Mouse (Mus musculus) limb, embryonic 14.5 days (tissue): ENCODE measurements around the gene Oxtr. TPM values are rescaled to one million over a fixed set of nuclear protein-coding genes. Genes with fewer than 3 reads are reported as not detected.

ENCODE experiments used
- ATAC-seq: fragments of 200-750 bp; cut with Nextera tagmentation; 2 replicates; pipeline ENCODE4 v1.8.0; 2017; ENCODE audit warnings: low read depth, moderate number of reproducible peaks, moderate TSS enrichment; ENCODE audit not compliant: low FRiP score
- DNase-seq: peaks from one replicate; pipeline ENCODE4 v3.0.0-alpha.2; 2015; ENCODE audit warnings: low spot score
- H3K27ac ChIP-seq: fragments of 300-500 bp; sonication (generic); replicated peaks from 2 replicates; pipeline ENCODE4 v1.5.1; 2014; ENCODE audit warnings: low read depth, mild to moderate bottlenecking, low read length, moderate library complexity, mixed read lengths
- H3K27me3 ChIP-seq: fragments of 300-500 bp; sonication (generic); 2 replicates; pipeline ENCODE4 v1.6.1; 2014; ENCODE audit warnings: low read length, mixed read lengths; ENCODE audit not compliant: control insufficient read depth, insufficient read depth
- H3K36me3 ChIP-seq: fragments of 300-500 bp; sonication (generic); 2 replicates; pipeline ENCODE4 v1.6.1; 2014; ENCODE audit warnings: mild to moderate bottlenecking, low read length, moderate library complexity, mixed read lengths; ENCODE audit not compliant: control insufficient read depth, insufficient read depth
- H3K4me1 ChIP-seq: fragments of 300-500 bp; sonication (generic); 2 replicates; pipeline ENCODE4 v1.6.1; 2014; ENCODE audit warnings: antibody characterized with exemption, low read length, mixed read lengths; ENCODE audit not compliant: control insufficient read depth, insufficient read depth
- H3K4me2 ChIP-seq: fragments of 300-500 bp; sonication (generic); replicated peaks from 2 replicates; pipeline ENCODE4 v1.6.1; 2014; ENCODE audit warnings: low read depth, mild to moderate bottlenecking, low read length, moderate library complexity; ENCODE audit not compliant: severe bottlenecking
- H3K4me3 ChIP-seq: fragments of 300-500 bp; sonication (generic); replicated peaks from 2 replicates; pipeline ENCODE4 v1.5.1; 2014; ENCODE audit warnings: low read length
- H3K9ac ChIP-seq: fragments of 300-500 bp; sonication (generic); 2 replicates; pipeline ENCODE4 v1.6.1; 2014; ENCODE audit warnings: mild to moderate bottlenecking, low read depth, low read length, moderate library complexity; ENCODE audit not compliant: severe bottlenecking
- H3K9me3 ChIP-seq: fragments of 300-500 bp; sonication (generic); 2 replicates; pipeline ENCODE4 v1.6.1; 2016; ENCODE audit warnings: low read length; ENCODE audit not compliant: control insufficient read depth
- POLR2A ChIP-seq: fragments of 200-500 bp; IDR thresholded peaks from 2 replicates; pipeline ENCODE4 v1.8.0; 2012; ENCODE audit warnings: inconsistent platforms, mild to moderate bottlenecking, moderate library complexity, borderline replicate concordance; ENCODE audit not compliant: insufficient read depth, insufficient read length; ENCODE audit errors: extremely low read depth
- WGBS: fragments of 180-500 bp; shearing (Covaris S2); extraction: QIAGEN DNeasy Blood & Tissue Kit; methylation state at CpG from one replicate; pipeline ENCODE4 v1.1.7; 2014; 5-methylcytosine and 5-hydroxymethylcytosine counted together
- polyA plus RNA-seq, 2 experiments: library from polyadenylated mRNA; depleted of rRNA in 1 of 2; stranded (reverse) in 1 of 2; unstranded in 1 of 2; fragments of >200 nt; fragmentation: Nextera tagmentation in 1 of 2; extraction: Ambion mirVana in 1 of 2; gene quantifications; 2 replicates each; pipeline versions ENCODE4 v1.2.1 to v1.2.3; 2012 to 2014

Oxtr gene
- polyA plus RNA-seq (2012; rRNA removed) (0.33 and 0.54 TPM in 2 replicates), polyA plus RNA-seq (2014; fragmentation: Nextera tagmentation; extraction: Ambion mirVana) (0.36 and 0.61 TPM in 2 replicates)

DNA sequence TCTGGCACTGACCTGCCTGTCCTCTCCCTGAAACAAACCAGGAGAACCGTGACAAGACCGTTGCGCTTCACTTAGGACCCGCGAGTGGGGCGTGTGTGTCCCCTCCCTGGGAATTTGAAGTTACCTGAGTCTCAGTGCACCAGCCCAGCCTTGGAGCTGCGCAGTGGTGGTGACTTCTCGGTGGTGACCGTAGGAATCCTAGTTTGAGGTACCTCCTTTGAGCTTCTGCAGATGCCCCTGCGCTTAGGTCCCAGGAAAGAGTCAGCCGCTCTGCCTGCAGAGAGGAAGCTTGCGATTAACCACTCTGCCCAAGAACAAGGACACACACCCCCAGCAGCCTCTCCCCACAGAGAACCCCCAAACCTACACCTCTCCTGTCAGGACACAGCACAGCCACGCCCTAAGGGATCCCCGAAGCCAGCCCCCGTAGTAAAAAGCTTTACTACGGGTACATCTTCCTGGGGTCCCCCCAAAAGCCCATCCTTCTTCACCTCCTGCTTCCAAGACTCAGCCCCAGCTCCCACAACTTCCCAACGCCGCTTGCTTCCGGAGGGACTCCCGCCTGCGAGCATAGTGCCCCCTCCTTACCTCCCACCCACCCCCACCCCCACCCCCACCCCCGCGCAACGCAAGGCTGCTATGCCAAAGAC lies at the start of gene Oxtr:
TSS of gene Oxtr (minus strand) at position 34 of the 650 bp plus-strand sequence.
- Histone ChIP-seq H3K9me3 (no peaks in the 10 kb centered on the region), H3K27me3 (peaks cover 31% of the 10 kb centered on the region)

DNA sequence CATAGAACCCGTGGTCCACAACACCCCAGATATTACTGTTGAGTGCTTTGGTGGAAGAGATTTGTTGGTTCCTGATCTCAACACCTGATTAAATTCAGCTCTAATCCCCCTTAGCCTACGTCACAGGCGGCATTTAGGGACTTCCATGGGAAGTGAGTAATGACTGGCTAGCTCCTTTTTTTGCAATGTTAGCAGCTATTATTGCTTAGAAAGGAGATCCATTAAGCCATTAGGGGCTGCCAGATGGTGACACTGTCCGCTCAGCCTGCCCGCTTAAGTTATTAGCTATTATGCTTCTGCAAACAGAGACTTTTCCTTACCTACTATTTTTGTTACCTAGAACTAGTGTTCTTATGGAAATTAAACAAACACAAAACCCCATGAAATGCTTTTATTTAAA lies 35.7 kb upstream of the Oxtr start:
- Histone ChIP-seq H3K9me3 (no peaks in the 10 kb centered on the region), H3K27me3 (no peaks in the 10 kb centered on the region), H3K36me3 (no peaks in the 10 kb centered on the region), H3K9ac (no peak overlapping the region), H3K4me3 (no peak overlapping the region), H3K4me2 (no peak overlapping the region), H3K27ac (no peak overlapping the region), H3K4me1 (no peaks in the 10 kb centered on the region)
- ATAC-seq (no peak), DNase-seq (no peak)
- no peak for TF ChIP-seq POLR2A
- 39% methylated on average over 5 of the region's 5 CpGs for WGBS

More for the DNA sequence above, at the start of gene Oxtr:
- Histone ChIP-seq H3K4me3 (peak within 1 kb of the TSS; percentile 37), H3K4me1 (peaks cover 16% of the 10 kb centered on the region), H3K4me2 (peak within 1 kb of the TSS; percentile 61), H3K9ac (peak within 1 kb of the TSS; percentile 46), H3K27ac (no peak within 1 kb of the TSS), H3K36me3 (no peaks in the 10 kb centered on the region)
- DNase-seq: no peak
- no peak for ATAC-seq
- TF ChIP-seq POLR2A: no peak
- WGBS: 7% methylated on average over 24 of the region's 24 CpGs

DNA sequence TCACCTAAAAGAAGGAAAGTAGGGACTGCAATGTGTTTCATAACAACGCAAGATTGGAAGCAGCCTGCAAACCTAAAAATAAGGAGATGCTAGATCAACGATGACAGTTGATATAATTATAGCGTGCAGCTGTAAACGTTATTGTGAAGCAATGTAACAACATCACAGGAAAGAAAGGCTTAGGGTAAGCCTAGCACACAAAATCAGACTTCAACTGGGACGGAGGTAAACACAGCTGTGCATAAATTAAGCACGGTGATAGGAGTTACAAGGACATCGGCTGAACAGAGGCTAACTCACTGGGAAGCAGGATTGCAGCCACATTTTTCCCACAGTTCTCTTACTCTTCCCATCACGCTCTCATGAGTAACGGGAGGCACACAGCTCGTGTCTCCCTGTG lies 34.7 kb upstream of the Oxtr start:
- no peak for TF ChIP-seq POLR2A
- Histone ChIP-seq H3K4me3 (no peak overlapping the region), H3K27ac (no peak overlapping the region), H3K4me2 (no peak overlapping the region), H3K36me3 (no peaks in the 10 kb centered on the region), H3K9ac (no peak overlapping the region), H3K9me3 (no peaks in the 10 kb centered on the region), H3K27me3 (no peaks in the 10 kb centered on the region), H3K4me1 (no peaks in the 10 kb centered on the region)
- WGBS: 57% methylated on average over 10 of the region's 10 CpGs
- DNase-seq: no peak
- peak; percentile 60; the same call in 1 of the 2 replicates for ATAC-seq

DNA sequence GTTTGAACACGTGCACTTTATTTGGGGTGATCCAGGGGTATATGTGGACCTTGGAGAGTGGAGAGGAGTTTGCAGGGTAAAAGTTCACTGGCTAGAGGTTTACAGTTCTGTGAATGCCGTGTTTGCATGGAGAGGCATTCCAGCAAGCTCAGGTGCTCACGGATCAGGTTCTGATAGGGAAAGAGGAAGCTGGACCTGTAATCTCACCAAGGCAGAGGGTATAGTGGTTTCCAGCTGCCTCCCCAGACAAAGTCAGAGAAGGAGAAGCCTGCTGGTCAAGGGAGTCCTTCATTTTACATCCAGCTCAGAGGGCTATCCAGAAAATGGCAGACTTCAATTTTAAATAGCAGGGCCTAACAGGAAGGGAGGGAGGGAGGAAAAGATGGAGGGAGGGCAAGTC lies 28.2 kb upstream of the Oxtr start:
- Histone ChIP-seq H3K4me3 (no peak overlapping the region), H3K4me2 (no peak overlapping the region), H3K9ac (no peak overlapping the region), H3K27ac (no peak overlapping the region), H3K4me1 (no peaks in the 10 kb centered on the region), H3K27me3 (no peaks in the 10 kb centered on the region), H3K36me3 (no peaks in the 10 kb centered on the region), H3K9me3 (no peaks in the 10 kb centered on the region)
- WGBS: 83% methylated on average over 3 of the region's 3 CpGs
- ATAC-seq (no peak), DNase-seq (no peak)
- TF ChIP-seq POLR2A: no peak

DNA sequence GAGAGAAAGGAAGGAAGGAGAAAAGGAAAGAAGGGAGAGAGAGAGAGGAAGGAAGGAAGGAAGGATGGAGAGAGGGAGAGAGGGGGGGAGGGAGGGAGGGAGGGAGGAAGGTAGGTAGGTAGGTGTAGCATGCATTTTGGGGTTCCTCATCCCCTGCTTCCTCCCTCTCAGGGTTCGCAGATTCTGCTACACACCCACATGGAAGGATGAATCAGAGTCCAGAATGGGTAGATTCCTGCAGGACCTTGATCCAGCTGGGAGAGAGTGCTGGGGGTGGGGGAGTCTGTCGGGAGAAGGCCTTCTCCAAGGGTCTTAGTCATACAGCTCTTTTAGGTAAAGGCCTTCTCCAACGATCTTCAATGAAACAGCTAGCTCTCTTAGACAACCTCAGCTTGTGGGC lies 27.8 kb upstream of the Oxtr start:
- ATAC-seq (no peak), DNase-seq (no peak)
- Histone ChIP-seq H3K27ac (no peak overlapping the region), H3K4me1 (no peaks in the 10 kb centered on the region), H3K4me3 (no peak overlapping the region), H3K4me2 (no peak overlapping the region), H3K9ac (no peak overlapping the region), H3K27me3 (no peaks in the 10 kb centered on the region), H3K36me3 (no peaks in the 10 kb centered on the region), H3K9me3 (no peaks in the 10 kb centered on the region)
- 85% methylated on average over 3 of the region's 3 CpGs for WGBS
- TF ChIP-seq POLR2A: no peak
